Mouse (Mus musculus) leukemia stem cell, adult 10-12 weeks (primary cell): Measurements from ENCODE around the gene Epx. TPM values are rescaled to one million over a fixed set of nuclear protein-coding genes. Genes with fewer than 3 reads are reported as not detected.

Source experiments
- polyA plus RNA-seq: library from polyadenylated mRNA; stranded (reverse); fragments of >175 nt; gene quantifications from 2 replicates; pipeline ENCODE4 v1.2.3, GENCODE M21; 2012; ENCODE audit warnings: low replicate concordance

The Epx gene
- polyA plus RNA-seq, result 0.13 TPM in 1 of 2 replicates, not detected in the other

DNA sequence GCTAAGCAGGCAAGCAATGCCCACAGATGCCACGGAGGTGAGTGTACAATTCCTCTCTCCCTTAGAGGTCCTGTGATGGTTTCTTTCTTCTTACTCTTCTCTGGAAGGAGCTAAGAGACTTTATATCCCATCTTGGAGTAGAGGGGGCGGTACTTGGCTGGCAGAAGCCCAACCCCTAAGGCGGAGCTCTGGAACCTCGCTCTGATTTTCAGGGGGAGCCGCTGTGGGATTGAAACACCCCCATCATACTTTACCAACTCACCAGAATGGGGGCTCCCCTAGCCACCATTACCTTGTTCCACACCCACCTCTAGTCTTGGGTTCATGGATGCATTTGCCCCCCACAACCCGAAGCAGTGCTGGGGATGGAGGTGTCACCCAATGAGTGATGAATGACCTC is at the start of gene Epx:
Gene Epx, minus strand, starts transcription at position 101 of the 400 bp plus-strand sequence.

GRCm38 (mm10) chr11:87920966-87921365 is 45.6 kb upstream of the Epx start, which contains the start of gene Olfr464:
Olfr464 (minus strand) TSS chr11:87920967.

DNA sequence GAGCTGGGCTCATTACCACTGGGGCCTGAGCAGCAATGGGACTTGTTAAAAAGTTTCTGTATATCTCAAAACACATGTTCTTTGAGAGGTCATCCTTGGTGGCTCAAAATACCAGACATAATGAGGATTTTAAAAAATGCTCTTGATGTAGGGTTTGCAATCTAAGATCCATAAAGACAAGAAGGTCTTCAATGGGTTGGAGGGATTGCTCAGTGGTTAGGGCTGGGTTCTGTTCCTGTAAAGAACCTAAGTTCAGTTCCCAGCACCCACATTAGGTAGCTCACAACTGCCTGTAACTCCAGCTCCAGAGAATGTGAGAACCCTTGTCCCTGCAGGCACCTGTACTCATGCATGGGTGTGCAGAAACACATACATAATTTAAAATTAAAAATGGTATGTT is 22.0 kb upstream of the Epx start, which contains the start of gene Olfr463:
Gene Olfr463, minus strand, starts transcription at position 101 of the 400 bp plus-strand sequence.

GRCm38 (mm10) chr11:87892168-87892567 is 16.8 kb upstream of the Epx start, which contains the start of gene Olfr462:
Olfr462 (minus strand) TSS chr11:87892268.

DNA sequence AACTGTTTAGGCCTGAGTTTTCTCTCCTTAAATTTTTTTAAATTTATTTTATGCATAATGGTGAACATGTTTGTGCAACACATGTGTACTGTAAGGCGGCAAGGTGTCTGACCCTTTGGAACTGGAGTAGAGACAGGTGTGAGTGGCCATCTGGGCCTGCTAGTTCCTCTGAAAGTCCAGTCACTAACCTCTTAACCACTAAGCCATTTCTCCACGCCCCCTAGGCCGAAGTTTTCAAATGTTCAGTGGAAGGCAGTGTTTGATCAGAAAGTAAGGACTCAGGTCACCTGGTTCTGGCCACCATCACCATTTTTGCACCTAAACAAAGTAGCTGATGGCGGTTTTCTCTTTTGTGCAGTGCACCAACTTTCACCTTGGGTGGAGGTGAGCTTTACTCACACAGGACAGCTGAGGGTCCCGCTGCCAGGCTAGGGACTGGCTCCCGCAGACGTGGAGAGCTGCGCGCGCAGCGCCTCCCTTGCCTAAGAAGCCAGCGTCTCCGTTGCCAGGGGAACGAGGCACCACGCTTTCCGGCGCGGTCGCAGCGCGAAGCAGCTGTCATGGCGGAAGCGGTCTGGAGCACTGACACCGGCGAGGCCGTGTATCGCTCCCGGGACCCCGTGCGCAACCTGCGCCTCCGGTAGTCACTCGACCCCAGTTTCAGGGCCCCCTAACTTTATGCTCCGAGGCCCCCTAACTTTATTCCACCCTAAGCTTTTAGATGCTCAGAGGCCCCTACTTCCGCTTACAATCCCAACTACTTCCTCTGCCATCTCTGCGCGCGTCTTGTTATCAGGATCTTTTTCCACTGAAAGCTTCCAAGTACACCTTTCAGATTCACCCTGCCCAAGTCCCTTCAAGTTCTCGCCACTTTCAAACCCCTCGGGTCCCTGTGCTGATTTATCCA is 22.4 kb downstream of the Epx start, which contains the start of gene Mks1:
Gene Mks1, plus strand, starts transcription at position 526 of the 907 bp plus-strand sequence.

GRCm38 (mm10) chr11:87828239-87828900 is 47.0 kb downstream of the Epx start, which contains the start of gene Lpo:
Lpo (minus strand) TSS chr11:87828289.

Other genes starting within 250 kb of the Epx start
- gene Rnf43, start 212.8 kb downstream of the Epx start, polyA plus RNA-seq, result 4.6 and 11.8 TPM in 2 replicates
- 6.9 and 8.2 TPM in 2 replicates for gene Supt4a, start 138.0 kb downstream of the Epx start, polyA plus RNA-seq
- 10.2 and 13.9 TPM in 2 replicates for gene Tspoap1, start 115.0 kb downstream of the Epx start, polyA plus RNA-seq
- gene Mpo, start 82.0 kb downstream of the Epx start, polyA plus RNA-seq, result 4.0 and 8.8 TPM in 2 replicates
- gene Lpo, start 47.2 kb downstream of the Epx start, polyA plus RNA-seq, result not detected in 2 replicates
- gene Mks1, start 22.3 kb downstream of the Epx start, polyA plus RNA-seq, result 1.4 and 1.7 TPM in 2 replicates
- not detected in 2 replicates for gene Olfr462, start 16.7 kb upstream of the Epx start, polyA plus RNA-seq
- gene Olfr463, start 21.9 kb upstream of the Epx start, polyA plus RNA-seq, result not detected in 2 replicates
- gene Olfr464, start 45.4 kb upstream of the Epx start, polyA plus RNA-seq, result not detected in 2 replicates
- gene Dynll2, start 112.0 kb upstream of the Epx start, polyA plus RNA-seq, result 19.0 and 28.2 TPM in 2 replicates
- 170 and 245 TPM in 2 replicates for gene Srsf1, start 171.8 kb upstream of the Epx start, polyA plus RNA-seq
- 4.7 and 4.8 TPM in 2 replicates for gene Vezf1, start 192.7 kb upstream of the Epx start, polyA plus RNA-seq
- gene Cuedc1, start 222.5 kb upstream of the Epx start, polyA plus RNA-seq, result 0.96 and 2.3 TPM in 2 replicates